Mouse (Mus musculus) T-cell, adult 2 months (primary cell): ENCODE measurements around the gene Homer3.

Source experiments
- DNase-seq: peaks from one replicate; pipeline ENCODE4 v3.0.0; 2022; ENCODE audit warnings: low spot score

The Homer3 gene

GRCm38 (mm10) chr8:70332878-70333202 lies 50.2 kb downstream of the Homer3 start:
- DNase-seq = no peak

- no peak for DNase-seq
These were observed 56.3 kb downstream of the Homer3 start for GRCm38 (mm10) chr8:70338931-70339330.

GRCm38 (mm10) chr8:70340659-70341058 lies 58.0 kb downstream of the Homer3 start:
- DNase-seq = no peak

- DNase-seq = no peak
These were observed 59.4 kb downstream of the Homer3 start for GRCm38 (mm10) chr8:70342007-70342406.

GRCm38 (mm10) chr8:70343076-70343475 lies 60.4 kb downstream of the Homer3 start:
- no peak for DNase-seq

GRCm38 (mm10) chr8:70343696-70344095 lies 61.1 kb downstream of the Homer3 start:
- no peak for DNase-seq
